8 mouse cellular contexts compared by ENCODE assay signal in the genomic region with DNA sequence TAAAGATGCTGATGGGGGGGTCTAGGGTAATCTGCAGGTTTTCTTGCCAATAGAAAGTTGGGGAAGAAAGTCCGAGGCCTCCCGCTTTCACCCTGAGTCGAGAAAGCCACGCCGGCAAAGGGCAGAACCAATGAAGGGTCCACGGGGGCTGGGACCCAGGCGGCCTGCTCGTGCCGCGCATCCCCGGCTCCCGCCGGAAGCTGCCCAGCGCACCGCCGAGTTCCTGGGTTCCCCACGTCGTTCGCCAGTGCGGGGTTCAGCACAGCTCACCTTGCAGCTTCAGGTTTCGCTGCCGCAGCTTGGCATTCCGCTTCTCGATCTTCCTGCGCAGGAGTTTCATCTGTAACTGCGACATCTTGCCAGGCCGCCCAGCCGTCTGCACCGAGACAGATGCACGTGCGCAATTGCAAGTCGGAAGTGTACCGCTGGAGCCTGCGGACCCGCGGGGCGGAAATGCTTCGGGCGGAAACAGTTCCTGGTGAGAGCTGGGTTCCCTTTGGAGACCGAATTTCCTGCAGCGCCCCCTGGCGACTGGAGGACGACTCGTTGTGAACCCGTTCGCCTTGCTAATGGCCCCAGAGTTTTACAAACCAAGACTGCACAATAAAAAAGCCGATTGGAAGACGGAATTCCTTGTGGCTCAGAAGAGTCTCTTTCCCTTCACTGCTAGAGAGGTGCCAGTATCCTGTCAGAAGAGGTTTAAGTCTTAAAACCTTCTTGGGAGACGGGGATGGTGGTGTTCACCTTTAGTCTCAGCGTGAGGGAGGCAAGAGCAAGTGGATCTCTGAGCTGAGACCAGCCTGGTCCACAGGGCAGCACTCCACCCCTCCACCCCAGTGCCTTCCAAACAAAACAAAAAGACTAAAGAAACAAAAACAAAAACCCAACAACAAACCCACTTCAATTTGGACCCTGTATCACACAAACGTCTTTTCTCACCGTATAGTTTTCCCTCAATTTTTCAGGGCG. TPM values are rescaled to one million over a fixed set of nuclear protein-coding genes. Genes with fewer than 3 reads are reported as not detected.
DNase-seq lines count a peak whose midpoint lies in the region; ATAC-seq lines count a peak whose summit lies in the region.

TSS of gene Ddx18 (minus strand) at position 469 of the 969 bp plus-strand sequence.

- peak within 1 kb of the TSS; percentile 89 for H3K4me2 ChIP-seq in hindbrain, embryonic 14.5 days (replicated peaks)

- WGBS in hindbrain, embryonic 14.5 days: 6% methylated on average over 53 of the region's 53 CpGs

- H3K9ac ChIP-seq in hindbrain, embryonic 14.5 days: peak within 1 kb of the TSS; percentile 77

- H3K4me3 ChIP-seq in hindbrain, embryonic 14.5 days (replicated peaks; ENCODE audit: low read length): peak within 1 kb of the TSS; percentile 67

- no peaks in the 10 kb centered on the region for H3K9me3 ChIP-seq in hindbrain, embryonic 14.5 days (ENCODE audit: control insufficient read depth, low read length)

- peak within 1 kb of the TSS; percentile 72; the same call in 1 of the 2 replicates for H3K27ac ChIP-seq in hindbrain, embryonic 14.5 days

- H3K36me3 ChIP-seq in hindbrain, embryonic 14.5 days (replicated peaks; ENCODE audit: control insufficient read depth, insufficient read depth): peaks cover 29% of the 10 kb centered on the region

- peaks cover 8% of the 10 kb centered on the region; the same call in 1 of the 2 replicates for H3K4me1 ChIP-seq in hindbrain, embryonic 14.5 days (replicated peaks; ENCODE audit: control insufficient read depth, insufficient read depth, low read length)

- no peaks in the 10 kb centered on the region for H3K27me3 ChIP-seq in hindbrain, embryonic 14.5 days (ENCODE audit: control insufficient read depth, insufficient read depth, low read length)

- peak; percentile 96 for DNase-seq in R1 (ENCODE audit: low read depth, low spot score)
- peak; percentile 98 to 99 for DNase-seq in cerebellum, postnatal 25 days
- DNase-seq in frontal cortex, postnatal 25 days (ENCODE audit: low spot score in 2 of 2): peak; percentile 97 to 98
- DNase-seq in hindbrain, embryonic 14.5 days (ENCODE audit: low spot score): peak; percentile 98
- DNase-seq in layer of hippocampus, postnatal 36 days: peak; percentile 95 to 97
- peak; percentile 96 for DNase-seq in lung, postnatal 36 days
- peak; percentile 97 for DNase-seq in retina, postnatal 1 day
- DNase-seq in urinary bladder, adult 18-20 months (ENCODE audit: low spot score in 2 of 2): peak; percentile 93 to 98

- peak; percentile 98 for ATAC-seq in hindbrain, embryonic 14.5 days (ENCODE audit: low FRiP score)

RNA-seq across cellular contexts. Expression of gene Ddx18, which starts in this region (rescaled TPM):
- polyA plus RNA-seq in hindbrain, embryonic 14.5 days (2014; fragmentation: Nextera tagmentation; extraction: Ambion mirVana): 35.3 and 37.8 TPM in 2 replicates
- total RNA-seq in layer of hippocampus, postnatal 36 days (2021): 10 to 100 TPM; 27.7 to 28.8 TPM

Comparison
In these comparisons a context has a peak if more than half of its experiments do, and no peak if none do; other contexts are left out.
1. Peak in every context shown above with its lines: DNase-seq, ATAC-seq, H3K4me3 ChIP-seq and H3K27ac ChIP-seq.